Mouse (Mus musculus) MEL (cell line): ENCODE measurements around the gene Ngly1. TPM values are rescaled to one million over a fixed set of nuclear protein-coding genes. Genes with fewer than 3 reads are reported as not detected.

Experiments used
- DNase-seq: peaks from one replicate; pipeline ENCODE4 v3.0.0; 2011; ENCODE audit warnings: low read depth, low spot score
- H3K27ac ChIP-seq: 2 replicates; pipeline ENCODE4 v1.5.1; 2012; ENCODE audit warnings: low read depth, mild to moderate bottlenecking, control low read depth, low read length, moderate library complexity; ENCODE audit not compliant: control insufficient read depth
- H3K27me3 ChIP-seq, 2 experiments: fragments of 150-350 bp in 1 of 2; sonication (generic) in 1 of 2; 2 replicates each; pipeline ENCODE4 v1.6.1; 2012; ENCODE audit warnings: low read length in 2 of 2, mild to moderate bottlenecking in 2 of 2, improper control_type of control experiment in 1 of 2, moderate library complexity in 1 of 2; ENCODE audit not compliant: insufficient read depth in 2 of 2, control insufficient read depth in 1 of 2
- H3K36me3 ChIP-seq, 2 experiments: 2 replicates each; pipeline ENCODE4 v1.6.1; 2012 to 2014; ENCODE audit warnings: low read length in 2 of 2, improper control_type of control experiment in 1 of 2, inconsistent platforms in 1 of 2, mild to moderate bottlenecking in 1 of 2; ENCODE audit not compliant: insufficient read depth in 2 of 2, control insufficient read depth in 1 of 2
- H3K4me1 ChIP-seq, 2 experiments: fragments of 150-350 bp in 1 of 2; sonication (generic) in 1 of 2; 2 replicates each; pipeline ENCODE4 v1.6.1; 2012; ENCODE audit warnings: low read length in 2 of 2, improper control_type of control experiment in 1 of 2, mild to moderate bottlenecking in 1 of 2; ENCODE audit not compliant: insufficient read depth in 2 of 2, control insufficient read depth in 1 of 2
- H3K4me3 ChIP-seq, 2 experiments: fragments of 150-350 bp in 1 of 2; sonication (generic) in 1 of 2; 2 replicates each; pipeline ENCODE4 v1.5.1; 2012; ENCODE audit warnings: low read depth in 2 of 2, low read length in 2 of 2, mild to moderate bottlenecking in 2 of 2, moderate library complexity in 2 of 2, control low read depth in 1 of 2, improper control_type of control experiment in 1 of 2; ENCODE audit not compliant: control insufficient read depth in 1 of 2, insufficient read depth in 1 of 2
- H3K79me2 ChIP-seq: 2 replicates; pipeline ENCODE4 v1.6.1; 2012; ENCODE audit warnings: mild to moderate bottlenecking, low read length, moderate library complexity; ENCODE audit not compliant: control insufficient read depth, poor library complexity, insufficient read depth
- H3K9ac ChIP-seq: 2 replicates; pipeline ENCODE4 v1.6.1; 2012; ENCODE audit warnings: low read depth, mild to moderate bottlenecking, control low read depth, low read length, moderate library complexity; ENCODE audit not compliant: control insufficient read depth, poor library complexity, severe bottlenecking
- H3K9me3 ChIP-seq: fragments of 150-350 bp; sonication (generic); replicated peaks from 2 replicates; pipeline ENCODE4 v1.6.1; 2012; ENCODE audit warnings: mild to moderate bottlenecking, low read length, improper control_type of control experiment, moderate library complexity; ENCODE audit not compliant: insufficient read depth
- CHD1 ChIP-seq: IDR thresholded peaks from 2 replicates; pipeline ENCODE4 v1.6.1; 2012; ENCODE audit warnings: low read depth, mild to moderate bottlenecking, inconsistent platforms, low read length, improper control_type of control experiment
- CHD2 ChIP-seq: IDR thresholded peaks from 2 replicates; pipeline ENCODE4 v1.6.1; 2011; ENCODE audit warnings: low read length, improper control_type of control experiment
- CTCF ChIP-seq, 3 experiments: IDR thresholded peaks in 2 of 3; conservative IDR thresholded peaks in 1 of 3; 2 replicates each; pipeline ENCODE4 v1.5.1; 2011 to 2012; ENCODE audit warnings: low read length in 3 of 3, low read depth in 2 of 3, mild to moderate bottlenecking in 2 of 3, improper control_type of control experiment in 1 of 3, inconsistent platforms in 1 of 3, mixed read lengths in 1 of 3, moderate library complexity in 1 of 3; ENCODE audit not compliant: control insufficient read depth in 1 of 3, insufficient read depth in 1 of 3, poor library complexity in 1 of 3, severe bottlenecking in 1 of 3
- E2F4 ChIP-seq: IDR thresholded peaks from 2 replicates; pipeline ENCODE4 v1.6.1; 2011; ENCODE audit warnings: low read depth, low read length, improper control_type of control experiment, borderline replicate concordance
- EP300 ChIP-seq, 2 experiments: IDR thresholded peaks; 2 replicates each; pipeline ENCODE4 v1.6.1; 2011; ENCODE audit warnings: improper control_type of control experiment in 2 of 2, low read length in 2 of 2, low read depth in 1 of 2, mild to moderate bottlenecking in 1 of 2
- GABPA ChIP-seq: IDR thresholded peaks from 2 replicates; pipeline ENCODE4 v1.6.1; 2012; ENCODE audit warnings: low read depth, mild to moderate bottlenecking, inconsistent platforms, low read length, improper control_type of control experiment, moderate library complexity
- GATA1 ChIP-seq: IDR thresholded peaks from 2 replicates; pipeline ENCODE4 v1.6.1; 2011; ENCODE audit warnings: low read depth, low read length, improper control_type of control experiment
- HCFC1 ChIP-seq: IDR thresholded peaks from 2 replicates; pipeline ENCODE4 v1.6.1; 2012; ENCODE audit warnings: low read depth, mild to moderate bottlenecking, inconsistent platforms, low read length, improper control_type of control experiment, moderate library complexity
- KAT2A ChIP-seq: conservative IDR thresholded peaks from 2 replicates; pipeline ENCODE4 v1.6.1; 2012; ENCODE audit warnings: low read depth, low read length, improper control_type of control experiment, inconsistent platforms
- MAFK ChIP-seq: IDR thresholded peaks from 2 replicates; pipeline ENCODE4 v1.6.1; 2011; ENCODE audit warnings: low read depth, mild to moderate bottlenecking, low read length, improper control_type of control experiment, borderline replicate concordance
- MAZ ChIP-seq: IDR thresholded peaks from 2 replicates; pipeline ENCODE4 v1.6.1; 2012; ENCODE audit warnings: low read depth, mild to moderate bottlenecking, inconsistent platforms, low read length, improper control_type of control experiment
- MXI1 ChIP-seq: IDR thresholded peaks from 2 replicates; pipeline ENCODE4 v1.6.1; 2011; ENCODE audit warnings: mild to moderate bottlenecking, low read depth, low read length, improper control_type of control experiment
- POLR2AphosphoS2 ChIP-seq: IDR thresholded peaks from 2 replicates; pipeline ENCODE4 v1.6.1; 2011; ENCODE audit warnings: low read length, improper control_type of control experiment
- POLR2AphosphoS5 ChIP-seq: IDR thresholded peaks from 2 replicates; pipeline ENCODE4 v1.6.1; 2012; ENCODE audit warnings: low read depth, borderline replicate concordance, mild to moderate bottlenecking, inconsistent platforms, low read length, moderate library complexity, mixed read lengths
- RAD21 ChIP-seq: IDR thresholded peaks from 2 replicates; pipeline ENCODE4 v1.6.1; 2011; ENCODE audit warnings: mild to moderate bottlenecking, low read depth, low read length, improper control_type of control experiment
- TAL1 ChIP-seq: IDR thresholded peaks from 2 replicates; pipeline ENCODE4 v1.6.1; 2012; ENCODE audit warnings: mild to moderate bottlenecking, inconsistent platforms, low read length, moderate library complexity, mixed read lengths
- TBP ChIP-seq: IDR thresholded peaks from 2 replicates; pipeline ENCODE4 v1.8.0; 2011; ENCODE audit warnings: low read depth, low read length, improper control_type of control experiment
- UBTF ChIP-seq: IDR thresholded peaks from 2 replicates; pipeline ENCODE4 v1.6.1; 2012; ENCODE audit warnings: low read depth, mild to moderate bottlenecking, inconsistent platforms, low read length, improper control_type of control experiment, moderate library complexity, borderline replicate concordance; ENCODE audit not compliant: insufficient read depth
- USF1 ChIP-seq: IDR thresholded peaks from 2 replicates; pipeline ENCODE4 v1.6.1; 2014; ENCODE audit warnings: low read depth, mild to moderate bottlenecking, inconsistent platforms, low read length, improper control_type of control experiment, moderate library complexity
- USF2 ChIP-seq, 2 experiments: IDR thresholded peaks; 2 replicates each; pipeline ENCODE4 v1.6.1; 2011 to 2012; ENCODE audit warnings: improper control_type of control experiment in 2 of 2, low read length in 2 of 2, borderline replicate concordance in 1 of 2, inconsistent platforms in 1 of 2, low read depth in 1 of 2, mild to moderate bottlenecking in 1 of 2; ENCODE audit not compliant: insufficient read depth in 1 of 2
- ZC3H11A ChIP-seq: IDR thresholded peaks from 2 replicates; pipeline ENCODE4 v1.6.1; 2012; ENCODE audit warnings: low read depth, mild to moderate bottlenecking, inconsistent platforms, low read length, improper control_type of control experiment
- ZKSCAN1 ChIP-seq: IDR thresholded peaks from 2 replicates; pipeline ENCODE4 v1.6.1; 2012; ENCODE audit warnings: low read depth, mild to moderate bottlenecking, inconsistent platforms, low read length, improper control_type of control experiment, moderate library complexity
- ZMIZ1 ChIP-seq: IDR thresholded peaks from 2 replicates; pipeline ENCODE4 v1.6.1; 2012; ENCODE audit warnings: low read depth, mild to moderate bottlenecking, inconsistent platforms, low read length, improper control_type of control experiment, moderate library complexity
- polyA plus RNA-seq, 2 experiments: library from polyadenylated mRNA; stranded (reverse) in 1 of 2; unstranded in 1 of 2; fragments of >175 nt in 1 of 2; fragments of >200 nt in 1 of 2; gene quantifications; 2 replicates each; pipeline versions ENCODE4 v1.2.1 to v1.2.4; 2012; ENCODE audit warnings: low replicate concordance in 2 of 2, low read depth in 1 of 2; ENCODE audit not compliant: insufficient read length in 2 of 2, insufficient read depth in 1 of 2, missing spikeins in 1 of 2
- total RNA-seq: library from RNA; depleted of rRNA; stranded (reverse); fragments of 300-350 nt; gene quantifications from 2 replicates; pipeline ENCODE4 v1.2.3, GENCODE M21; 2012

Gene Ngly1
- total and polyA plus RNA-seq, 3 experiments: 26.7 to 28.7 TPM; not detected in 1

DNA sequence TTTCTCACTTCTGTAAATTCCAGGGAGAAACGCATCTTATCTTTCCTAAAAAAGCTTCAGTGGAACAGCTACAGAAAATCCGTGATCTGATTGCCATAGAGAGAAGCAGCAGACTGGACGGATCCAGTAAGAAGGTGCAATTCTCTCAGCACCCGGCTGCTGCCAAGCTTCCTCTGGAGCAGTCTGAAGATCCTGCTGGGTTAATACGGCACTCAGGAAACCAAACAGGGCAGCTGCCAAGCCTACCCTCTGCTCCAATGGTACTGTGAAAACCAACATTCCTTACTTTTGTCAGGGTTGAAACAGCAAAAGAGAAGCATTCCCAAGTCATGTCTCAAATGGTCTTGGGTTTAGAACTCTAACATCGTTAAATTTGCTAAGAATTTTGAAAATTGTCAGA is 11.5 kb downstream of the Ngly1 start:
- no peak for TF ChIP-seq ZMIZ1
- H3K9ac ChIP-seq: no peak overlapping the region
- H3K27ac ChIP-seq: no peak overlapping the region
- no peak for DNase-seq
- no peaks in the 10 kb centered on the region for H3K27me3 ChIP-seq
- H3K9me3 ChIP-seq: no peaks in the 10 kb centered on the region
- peaks cover 5 to 20% of the 10 kb centered on the region in 2 experiments for H3K36me3 ChIP-seq
- no peak overlapping the region for H3K4me3 ChIP-seq
- H3K79me2 ChIP-seq: no peaks in the 10 kb centered on the region
- H3K4me1 ChIP-seq: peaks cover 3% of the 10 kb centered on the region in 2 experiments; a peak in 3 of 4 replicates

DNA sequence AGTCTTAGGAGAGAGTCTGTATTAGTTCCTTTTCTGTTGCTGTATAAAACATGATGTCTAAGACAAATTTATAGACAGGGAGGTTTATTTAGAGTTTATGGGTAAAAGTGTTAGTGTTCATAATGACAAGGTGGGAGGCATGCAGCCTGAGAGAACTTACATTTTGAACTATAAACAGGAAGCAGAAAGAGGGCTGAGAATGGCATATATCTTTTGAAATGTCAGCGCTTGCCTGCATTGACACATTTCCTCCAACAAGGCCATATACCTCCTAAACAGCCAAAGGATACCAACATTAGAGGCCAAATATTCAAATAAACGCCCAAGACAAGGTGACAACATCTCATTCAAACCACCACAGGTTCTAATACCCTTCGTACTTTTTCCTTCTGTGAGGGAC is 12.8 kb downstream of the Ngly1 start:
- H3K4me3 ChIP-seq: no peak overlapping the region
- H3K9me3 ChIP-seq: no peaks in the 10 kb centered on the region
- H3K4me1 ChIP-seq: no peaks in the 10 kb centered on the region; a peak in 1 of 4 replicates
- H3K27ac ChIP-seq: no peak overlapping the region
- no peaks in the 10 kb centered on the region for H3K27me3 ChIP-seq
- H3K36me3 ChIP-seq: peaks cover 5 to 6% of the 10 kb centered on the region in 2 experiments
- no peak for DNase-seq
- no peak for TF ChIP-seq ZKSCAN1
- no peak for TF ChIP-seq USF2 (IDR thresholded peaks at IDR 0.05; ENCODE audit: borderline replicate concordance in 1 of 2, insufficient read depth in 1 of 2, low read depth in 1 of 2, low read length in 2 of 2)
- TF ChIP-seq GABPA: no peak
- no peak for TF ChIP-seq GATA1
- TF ChIP-seq EP300 (IDR thresholded peaks at IDR 0.05; ENCODE audit: low read depth in 1 of 2, low read length in 2 of 2): no peak
- TF ChIP-seq CHD2: no peak
- no peak overlapping the region for H3K9ac ChIP-seq
- no peaks in the 10 kb centered on the region for H3K79me2 ChIP-seq

DNA sequence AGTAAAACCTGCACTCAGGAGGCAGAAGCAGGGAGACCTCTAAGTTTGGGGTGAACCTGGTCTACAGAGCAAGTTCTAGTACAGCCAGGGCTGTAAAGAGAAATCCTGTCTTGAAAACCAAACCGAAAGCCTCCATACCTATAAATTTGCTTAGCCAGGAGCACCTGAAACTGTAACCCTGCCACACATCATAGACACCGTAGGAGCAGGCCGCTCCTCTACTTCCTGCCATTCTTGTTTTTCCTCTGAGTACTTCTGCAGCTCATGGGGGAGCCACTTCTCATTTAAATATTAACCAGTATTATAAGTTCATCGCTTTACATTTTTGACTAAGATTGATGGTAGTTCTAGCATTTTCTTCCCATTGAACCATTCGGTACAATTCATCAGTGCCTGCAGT is 17.9 kb downstream of the Ngly1 start:
- no peaks in the 10 kb centered on the region for H3K27me3 ChIP-seq
- DNase-seq: no peak
- H3K36me3 ChIP-seq: peaks cover 0 to 2% of the 10 kb centered on the region in 2 experiments; a peak in 3 of 4 replicates
- TF ChIP-seq USF1 (no peak), ZC3H11A (no peak), GABPA (no peak), MAZ (no peak), POLR2AphosphoS2 (no peak), TAL1 (no peak), MAFK (no peak), HCFC1 (no peak), POLR2AphosphoS5 (no peak), UBTF (no peak), CHD1 (no peak), USF2 (IDR thresholded peaks at IDR 0.05; ENCODE audit: borderline replicate concordance in 1 of 2, insufficient read depth in 1 of 2, low read depth in 1 of 2, low read length in 2 of 2) (no peak), KAT2A (no peak), RAD21 (no peak), MXI1 (no peak), CTCF (IDR thresholded peaks at IDR 0.05 in 2 of 3, conservative IDR thresholded peaks at IDR 0.05 in 1 of 3; ENCODE audit: control insufficient read depth in 1 of 3, insufficient read depth in 1 of 3, low read depth in 2 of 3, low read length in 3 of 3, poor library complexity in 1 of 3, severe bottlenecking in 1 of 3) (no peak), E2F4 (no peak), ZKSCAN1 (no peak), EP300 (IDR thresholded peaks at IDR 0.05; ENCODE audit: low read depth in 1 of 2, low read length in 2 of 2) (no peak), TBP (no peak)
- TF ChIP-seq, all 39 proteins: peak for 0
- Histone ChIP-seq H3K9me3 (no peaks in the 10 kb centered on the region), H3K4me1 (no peaks in the 10 kb centered on the region; a peak in 1 of 4 replicates), H3K27ac (no peak overlapping the region), H3K9ac (no peak overlapping the region), H3K79me2 (no peaks in the 10 kb centered on the region), H3K4me3 (no peak overlapping the region)
